Mouse (Mus musculus) ES-E14 (cell line): ENCODE results near the gene Mdga1. TPM values are rescaled to one million over a fixed set of nuclear protein-coding genes. Genes with fewer than 3 reads are reported as not detected.
A peak's percentile ranks its signal among the peaks of the same experiment; 100 is the strongest.

ENCODE experiments used
- DNase-seq: peaks from one replicate; pipeline ENCODE4 v3.0.0-alpha.2; 2013; ENCODE audit warnings: low read depth, low spot score
- H3K27ac ChIP-seq: 2 replicates; pipeline ENCODE4 v1.5.1; 2012; ENCODE audit warnings: low read depth, mild to moderate bottlenecking, low read length, moderate library complexity, mixed read lengths; ENCODE audit not compliant: poor library complexity, insufficient read depth, severe bottlenecking
- H3K36me3 ChIP-seq: 2 replicates; pipeline ENCODE4 v1.6.1; 2012; ENCODE audit warnings: mild to moderate bottlenecking, low read length, moderate library complexity, mixed read lengths; ENCODE audit not compliant: control insufficient read depth, poor library complexity, insufficient read depth, severe bottlenecking
- H3K4me1 ChIP-seq, 2 experiments: fragments of 150-350 bp in 1 of 2; sonication (generic) in 1 of 2; 2 replicates each; pipeline ENCODE4 v1.6.1; 2012; ENCODE audit warnings: low read length in 2 of 2, mild to moderate bottlenecking in 1 of 2, mixed read lengths in 1 of 2; ENCODE audit not compliant: control insufficient read depth in 2 of 2, insufficient read depth in 2 of 2, poor library complexity in 1 of 2
- H3K4me3 ChIP-seq, 2 experiments: fragments of 150-350 bp in 1 of 2; sonication (generic) in 1 of 2; 2 replicates each; pipeline ENCODE4 v1.5.1; 2012; ENCODE audit warnings: low read length in 2 of 2, low read depth in 1 of 2, mild to moderate bottlenecking in 1 of 2, mixed read lengths in 1 of 2; ENCODE audit not compliant: insufficient read depth in 1 of 2, poor library complexity in 1 of 2, severe bottlenecking in 1 of 2
- H3K9ac ChIP-seq: 2 replicates; pipeline ENCODE4 v1.6.1; 2012; ENCODE audit warnings: low read depth, mild to moderate bottlenecking, low read length, mixed read lengths; ENCODE audit not compliant: poor library complexity, insufficient read depth, severe bottlenecking
- H3K9me3 ChIP-seq: fragments of 150-350 bp; sonication (generic); 2 replicates; pipeline ENCODE4 v1.6.1; 2012; ENCODE audit warnings: low read depth, mild to moderate bottlenecking, low read length; ENCODE audit not compliant: control insufficient read depth, insufficient read depth
- CHD2 ChIP-seq: IDR thresholded peaks from 2 replicates; pipeline ENCODE4 v1.6.1; 2014; ENCODE audit warnings: mild to moderate bottlenecking, low read depth, low read length, inconsistent platforms
- HCFC1 ChIP-seq: IDR thresholded peaks from 2 replicates; pipeline ENCODE4 v1.6.1; 2012; ENCODE audit warnings: low read length, inconsistent platforms, borderline replicate concordance; ENCODE audit not compliant: insufficient read depth
- MAFK ChIP-seq: IDR thresholded peaks from 2 replicates; pipeline ENCODE4 v1.6.1; 2014; ENCODE audit warnings: mild to moderate bottlenecking, low read depth, low read length, inconsistent platforms; ENCODE audit not compliant: insufficient read depth
- ZC3H11A ChIP-seq: IDR thresholded peaks from 2 replicates; pipeline ENCODE4 v1.6.1; 2012; ENCODE audit warnings: low read depth, mild to moderate bottlenecking, inconsistent platforms, low read length, borderline replicate concordance
- ZNF384 ChIP-seq: IDR thresholded peaks from 2 replicates; pipeline ENCODE4 v1.6.1; 2012; ENCODE audit warnings: low read depth, low read length, inconsistent platforms
- in situ Hi-C, 2 experiments: fragments of 600-800 bp; cut with MboI; formaldehyde crosslinking; loops; one replicate each; pipeline ENCODE4 v1.15.1; 2025; ENCODE audit warnings: low sequenced_read_pairs in 2 of 2, inconsistent platforms in 1 of 2; ENCODE audit not compliant: unreplicated experiment in 2 of 2
- total RNA-seq: library from RNA; depleted of rRNA; stranded (reverse); fragments of 300-350 nt; gene quantifications from 2 replicates; pipeline ENCODE4 v1.2.3, GENCODE M21; 2012

Gene Mdga1
- total RNA-seq, 1 experiment = 7.1 TPM

- Histone ChIP-seq H3K4me1 (peaks cover 2 to 3% of the 10 kb centered on the region in 2 experiments; a peak in 1 of 4 replicates), H3K36me3 (no peaks in the 10 kb centered on the region), H3K27ac (no peak overlapping the region), H3K4me3 (no peak overlapping the region), H3K9me3 (no peaks in the 10 kb centered on the region), H3K9ac (no peak overlapping the region)
- no peak for DNase-seq
- TF ChIP-seq ZNF384 (no peak), HCFC1 (no peak), ZC3H11A (no peak), CHD2 (no peak), MAFK (no peak)
- in situ Hi-C loops = no loop called here
These were observed 28.8 kb upstream of the Mdga1 start for GRCm38 (mm10) chr17:29998566-29999295.

GRCm38 (mm10) chr17:29997726-29998125, 27.8 kb upstream of the Mdga1 start:
- TF ChIP-seq MAFK = no peak
- no peak for TF ChIP-seq ZC3H11A
- no peak for TF ChIP-seq ZNF384
- no peak for TF ChIP-seq HCFC1
- no peak for TF ChIP-seq CHD2
- DNase-seq = no peak
- no peak overlapping the region for H3K4me3 ChIP-seq
- peaks cover 2 to 8% of the 10 kb centered on the region in 2 experiments; a peak in 1 of 4 replicates for H3K4me1 ChIP-seq
- H3K9me3 ChIP-seq = no peaks in the 10 kb centered on the region
- no peak overlapping the region for H3K27ac ChIP-seq
- in situ Hi-C loops = no loop called here
- H3K9ac ChIP-seq = no peak overlapping the region
- H3K36me3 ChIP-seq = no peaks in the 10 kb centered on the region

- in situ Hi-C loops = no loop called here
- H3K27ac ChIP-seq = no peak overlapping the region
- no peak overlapping the region for H3K9ac ChIP-seq
- peaks cover 2 to 8% of the 10 kb centered on the region in 2 experiments; a peak in 1 of 4 replicates for H3K4me1 ChIP-seq
- TF ChIP-seq CHD2 (no peak), MAFK (no peak), ZNF384 (no peak), HCFC1 (no peak), ZC3H11A (no peak)
- no peaks in the 10 kb centered on the region for H3K9me3 ChIP-seq
- H3K4me3 ChIP-seq = no peak overlapping the region
- no peaks in the 10 kb centered on the region for H3K36me3 ChIP-seq
- no peak for DNase-seq
These were observed 26.1 kb upstream of the Mdga1 start for GRCm38 (mm10) chr17:29995986-29996385.

GRCm38 (mm10) chr17:29994459-29994858, 24.6 kb upstream of the Mdga1 start:
- Histone ChIP-seq H3K9ac (no peak overlapping the region), H3K4me3 (no peak overlapping the region), H3K9me3 (no peaks in the 10 kb centered on the region), H3K36me3 (no peaks in the 10 kb centered on the region), H3K27ac (no peak overlapping the region), H3K4me1 (peaks cover 2 to 8% of the 10 kb centered on the region in 2 experiments; a peak in 1 of 4 replicates)
- TF ChIP-seq CHD2 (no peak), ZNF384 (peak; percentile 41), HCFC1 (no peak)
- DNase-seq = no peak
- in situ Hi-C loops = no loop called here

GRCm38 (mm10) chr17:29994011-29994410, 24.1 kb upstream of the Mdga1 start:
- H3K9ac ChIP-seq = no peak overlapping the region
- no peak for TF ChIP-seq CHD2
- TF ChIP-seq MAFK = no peak
- no peak for TF ChIP-seq HCFC1
- no peak for TF ChIP-seq ZC3H11A
- TF ChIP-seq ZNF384 = no peak; the same call in 1 of the 2 replicates
- in situ Hi-C loops = no loop called here
- H3K4me3 ChIP-seq = no peak overlapping the region
- H3K4me1 ChIP-seq = peaks cover 2 to 8% of the 10 kb centered on the region in 2 experiments; a peak in 1 of 4 replicates
- no peak for DNase-seq
- H3K9me3 ChIP-seq = no peaks in the 10 kb centered on the region
- no peak overlapping the region for H3K27ac ChIP-seq
- no peaks in the 10 kb centered on the region for H3K36me3 ChIP-seq
